10 mouse cellular contexts compared by ENCODE assay signal in the genomic region with DNA sequence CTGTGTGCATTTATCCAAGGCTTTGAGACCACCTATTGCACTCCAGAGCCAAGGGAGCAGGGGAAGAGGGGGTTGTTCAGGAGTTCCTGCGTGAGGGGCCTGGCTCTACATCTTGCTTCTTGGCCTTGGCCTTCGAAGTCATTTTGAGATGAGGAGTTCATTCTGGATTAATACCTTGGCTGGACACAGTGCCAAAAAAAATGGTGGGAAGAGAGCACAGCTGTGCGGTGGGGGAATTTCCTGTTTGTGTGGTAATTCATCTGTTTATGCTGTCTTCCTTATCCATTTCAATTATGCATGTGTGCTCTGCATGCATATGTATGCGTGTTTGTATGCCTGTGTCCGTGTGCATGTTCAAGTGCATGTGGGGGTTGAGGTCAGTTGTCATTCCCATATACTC.
DNase-seq lines count a peak whose midpoint lies in the region; ATAC-seq lines count a peak whose summit lies in the region.
"Had no signal": no experiment of that assay in that cellular context is flagged by ENCODE, and none has a peak within 500 bp of the region (broad histone marks: within the 10 kb centered on the region; RNA-seq: fewer than 3 reads in every experiment).

No protein-coding gene starts in this region.

- no peak overlapping the region for H3K9ac ChIP-seq in kidney, embryonic 14.5 days (ENCODE audit: low read depth, low read length)
- H3K9ac ChIP-seq in embryonic facial prominence, embryonic 14.5 days (ENCODE audit: low read depth, low read length) = no peak overlapping the region
- no peak overlapping the region for H3K9ac ChIP-seq in limb, embryonic 15.5 days

- ATAC-seq in kidney, embryonic 14.5 days (ENCODE audit: low FRiP score, low TSS enrichment) = peak; percentile 36; the same call in 1 of the 2 replicates
- ATAC-seq in embryonic facial prominence, embryonic 14.5 days (ENCODE audit: low read depth) = peak; percentile 23; the same call in 1 of the 2 replicates
- no peak for ATAC-seq in limb, embryonic 15.5 days (ENCODE audit: insufficient number of reproducible peaks, low FRiP score, low TSS enrichment, low read depth)
- ATAC-seq: inflammation-experienced regulatory T-cells, adult 6 months had no signal

- H3K9me3 ChIP-seq in kidney, embryonic 14.5 days (ENCODE audit: control insufficient read depth, low read length) = no peaks in the 10 kb centered on the region
- no peaks in the 10 kb centered on the region for H3K9me3 ChIP-seq in embryonic facial prominence, embryonic 14.5 days (ENCODE audit: control insufficient read depth, low read length)
- H3K9me3 ChIP-seq in limb, embryonic 15.5 days = no peaks in the 10 kb centered on the region

- no peak overlapping the region for H3K4me3 ChIP-seq in kidney, embryonic 14.5 days (ENCODE audit: low read length)
- H3K4me3 ChIP-seq in embryonic facial prominence, embryonic 14.5 days (ENCODE audit: low read depth, low read length) = no peak overlapping the region
- no peak overlapping the region for H3K4me3 ChIP-seq in limb, embryonic 15.5 days

- no peak overlapping the region for H3K4me2 ChIP-seq in kidney, embryonic 14.5 days (replicated peaks; ENCODE audit: low read depth, low read length)
- peak overlapping the region; percentile 10; the same call in 1 of the 2 replicates for H3K4me2 ChIP-seq in embryonic facial prominence, embryonic 14.5 days (ENCODE audit: low read depth, low read length)
- H3K4me2 ChIP-seq in limb, embryonic 15.5 days = no peak overlapping the region

- DNase-seq in adrenal gland, postnatal 14 days = peak; percentile 31
- DNase-seq in adrenal gland, adult (ENCODE audit: inconsistent age in 2 of 2, low spot score in 1 of 2) = no peak
- DNase-seq in kidney, postnatal 36 days = no peak
- no peak for DNase-seq in embryonic facial prominence, embryonic 14.5 days (ENCODE audit: low spot score)
- no peak for DNase-seq in layer of hippocampus, adult 11-12 months (ENCODE audit: low spot score)
- no peak for DNase-seq in MN1 (ENCODE audit: low spot score)
- DNase-seq: cerebellum, postnatal 10 days had no signal

- H3K36me3 ChIP-seq in kidney, embryonic 14.5 days (ENCODE audit: control insufficient read depth, insufficient read depth, low read length) = no peaks in the 10 kb centered on the region
- H3K36me3 ChIP-seq in embryonic facial prominence, embryonic 14.5 days (ENCODE audit: control insufficient read depth, insufficient read depth, low read length) = no peaks in the 10 kb centered on the region
- no peaks in the 10 kb centered on the region for H3K36me3 ChIP-seq in limb, embryonic 15.5 days

- H3K4me1 ChIP-seq in kidney, embryonic 14.5 days (ENCODE audit: control insufficient read depth, insufficient read depth, low read length) = peaks cover 14% of the 10 kb centered on the region
- H3K4me1 ChIP-seq in embryonic facial prominence, embryonic 14.5 days (ENCODE audit: control insufficient read depth, insufficient read depth, low read length) = peaks cover 19% of the 10 kb centered on the region
- H3K4me1 ChIP-seq in limb, embryonic 15.5 days = peaks cover 19% of the 10 kb centered on the region

- WGBS in kidney, embryonic 14.5 days = 62% methylated on average over 5 of the region's 5 CpGs
- WGBS in embryonic facial prominence, embryonic 14.5 days = 40% methylated on average over 5 of the region's 5 CpGs
- WGBS in limb, embryonic 15.5 days = 60% methylated on average over 5 of the region's 5 CpGs

- H3K27me3 ChIP-seq in kidney, embryonic 14.5 days (ENCODE audit: control insufficient read depth, insufficient read depth, low read length) = no peaks in the 10 kb centered on the region
- no peaks in the 10 kb centered on the region for H3K27me3 ChIP-seq in embryonic facial prominence, embryonic 14.5 days (replicated peaks; ENCODE audit: control insufficient read depth, insufficient read depth, low read length)
- no peaks in the 10 kb centered on the region for H3K27me3 ChIP-seq in limb, embryonic 15.5 days

- H3K27ac ChIP-seq in kidney, embryonic 14.5 days (ENCODE audit: low read depth, low read length) = peak overlapping the region; percentile 32; the same call in 1 of the 2 replicates
- peak overlapping the region; percentile 23 for H3K27ac ChIP-seq in embryonic facial prominence, embryonic 14.5 days (replicated peaks; ENCODE audit: low read depth, low read length)
- H3K27ac ChIP-seq in limb, embryonic 15.5 days = peak overlapping the region; percentile 57; the same call in 1 of the 2 replicates
